Mouse (Mus musculus) heart, adult 2 months (tissue): ENCODE data around the gene Lrrk2. TPM values are rescaled to one million over a fixed set of nuclear protein-coding genes. Genes with fewer than 3 reads are reported as not detected.

Experiments
- DNase-seq, 2 experiments: peaks; one replicate each; pipeline ENCODE4 v3.0.0; 2021
- H3K27ac ChIP-seq: fragments of 200-600 bp; 2 replicates; pipeline ENCODE4 v1.8.1; 2022
- H3K27me3 ChIP-seq: fragments of 200-500 bp; 2 replicates; pipeline ENCODE4 v1.6.1; 2012; ENCODE audit warnings: mild to moderate bottlenecking, low read length, inconsistent platforms, mixed read lengths; ENCODE audit not compliant: control insufficient read depth, insufficient read depth
- H3K36me3 ChIP-seq: fragments of 200-500 bp; 2 replicates; pipeline ENCODE4 v1.6.1; 2012; ENCODE audit warnings: low read length, inconsistent platforms; ENCODE audit not compliant: control insufficient read depth, insufficient read depth
- H3K4me1 ChIP-seq: fragments of 200-500 bp; 2 replicates; pipeline ENCODE4 v1.6.1; 2011; ENCODE audit warnings: low read length; ENCODE audit not compliant: control insufficient read depth, insufficient read depth
- H3K4me3 ChIP-seq: fragments of 200-600 bp; 2 replicates; pipeline ENCODE4 v1.8.1; 2022
- H3K79me2 ChIP-seq: fragments of 200-500 bp; replicated peaks from 2 replicates; pipeline ENCODE4 v1.6.1; 2012; ENCODE audit warnings: mild to moderate bottlenecking, inconsistent platforms, low read length, moderate library complexity, mixed read lengths; ENCODE audit not compliant: control insufficient read depth, insufficient read depth
- H3K9ac ChIP-seq: fragments of 200-500 bp; 2 replicates; pipeline ENCODE4 v1.6.1; 2012; ENCODE audit warnings: low read depth, mild to moderate bottlenecking, control low read depth, inconsistent platforms, low read length, mixed read lengths
- CTCF ChIP-seq: fragments of 200-600 bp; IDR thresholded peaks from 2 replicates; pipeline ENCODE4 v1.8.1; 2022; ENCODE audit warnings: antibody characterized with exemption, mild to moderate bottlenecking, moderate library complexity
- EP300 ChIP-seq: fragments of 200-500 bp; IDR thresholded peaks from 2 replicates; pipeline ENCODE4 v1.6.1; 2011; ENCODE audit warnings: low read depth, low read length, control low read depth; ENCODE audit not compliant: insufficient read depth
- POLR2A ChIP-seq: fragments of 200-500 bp; IDR thresholded peaks from 2 replicates; pipeline ENCODE4 v1.6.1; 2011; ENCODE audit warnings: mild to moderate bottlenecking, low read depth, low read length, control low read depth; ENCODE audit not compliant: insufficient read depth
- WGBS: fragments of 180-500 bp; shearing (Covaris S2); methylation state at CpG from one replicate; pipeline ENCODE4 v1.1.7; 2018; 5-methylcytosine and 5-hydroxymethylcytosine counted together
- intact Hi-C: fragments of 180-260 bp; cut with DNase I; formaldehyde crosslinking; loops from one replicate; pipeline ENCODE4 v1.15.1; 2025
- polyA plus RNA-seq: library from polyadenylated mRNA; depleted of rRNA; stranded (reverse); fragments of >200 nt; gene quantifications from 2 replicates; pipeline ENCODE4 v1.2.3, GENCODE M21; 2012
- total RNA-seq, 2 experiments: library from RNA; stranded (reverse); gene quantifications; 2 replicates each; pipeline ENCODE4 v1.2.3; 2021

Gene Lrrk2
- total and polyA plus RNA-seq, 3 experiments, result 3.0 to 12.2 (median 10.6) TPM

DNA sequence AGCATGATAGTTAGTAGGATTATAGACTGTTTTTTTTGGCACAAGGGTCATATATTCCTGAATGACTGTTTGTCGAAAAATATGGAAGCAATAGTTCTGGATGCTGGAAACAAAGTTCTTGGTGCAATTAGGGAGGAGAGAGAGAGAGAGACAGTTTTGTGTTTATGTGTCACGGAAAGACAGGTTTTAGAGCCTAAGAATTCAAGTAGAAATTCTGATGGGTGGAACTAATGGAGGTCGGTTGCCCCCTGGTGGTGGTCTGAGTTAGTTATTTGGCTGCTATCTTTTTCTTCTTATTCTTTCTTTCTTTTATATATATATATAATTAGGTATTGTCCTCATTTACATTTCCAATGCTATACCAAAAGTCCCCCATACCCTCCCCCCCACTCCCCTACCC is 81.6 kb downstream of the Lrrk2 start:
- no peak overlapping the region for H3K4me3 ChIP-seq
- H3K79me2 ChIP-seq, result no peaks in the 10 kb centered on the region
- no peak overlapping the region for H3K27ac ChIP-seq
- H3K27me3 ChIP-seq, result no peaks in the 10 kb centered on the region
- TF ChIP-seq EP300 (no peak), CTCF (peak; percentile 74)
- H3K9ac ChIP-seq, result no peak overlapping the region
- H3K36me3 ChIP-seq, result peaks cover 2% of the 10 kb centered on the region
- no peaks in the 10 kb centered on the region for H3K4me1 ChIP-seq
- DNase-seq, result peak; percentile 8 to 52
- 19% methylated on average over 3 of the region's 3 CpGs for WGBS
- intact Hi-C loops, result loop anchor here (1.0 to 10.0 kb wide), 3 partner anchors 145 to 452 kb away; no protein-coding TSS in a partner anchor

DNA sequence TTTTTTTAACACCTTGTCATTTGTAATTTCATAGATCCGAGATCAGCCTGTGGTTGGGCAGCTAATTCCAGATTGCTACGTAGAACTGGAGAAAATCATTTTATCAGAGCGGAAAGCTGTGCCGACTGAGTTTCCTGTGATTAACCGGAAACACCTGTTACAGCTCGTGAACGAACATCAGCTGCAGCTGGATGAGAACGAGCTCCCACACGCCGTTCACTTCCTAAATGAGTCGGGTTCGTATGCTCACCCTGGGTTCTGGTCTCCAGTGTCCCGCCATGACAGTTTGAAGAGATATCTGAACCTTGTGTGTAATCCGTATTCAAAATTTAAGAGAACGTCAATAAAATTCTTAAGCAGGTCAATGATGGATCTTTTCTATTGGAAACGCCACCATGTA is 82.8 kb downstream of the Lrrk2 start:
- Histone ChIP-seq H3K36me3 (peaks cover 2% of the 10 kb centered on the region), H3K79me2 (no peaks in the 10 kb centered on the region), H3K4me1 (no peaks in the 10 kb centered on the region), H3K27ac (no peak overlapping the region), H3K4me3 (no peak overlapping the region), H3K9ac (no peak overlapping the region), H3K27me3 (no peaks in the 10 kb centered on the region)
- WGBS, result 68% methylated on average over 16 of the region's 16 CpGs
- intact Hi-C loops, result loop anchor here (10.0 kb wide), 1 partner anchor 281 kb away; no protein-coding TSS in a partner anchor
- TF ChIP-seq EP300, result no peak
- TF ChIP-seq CTCF, result no peak
- TF ChIP-seq POLR2A, result no peak
- no peak for DNase-seq

DNA sequence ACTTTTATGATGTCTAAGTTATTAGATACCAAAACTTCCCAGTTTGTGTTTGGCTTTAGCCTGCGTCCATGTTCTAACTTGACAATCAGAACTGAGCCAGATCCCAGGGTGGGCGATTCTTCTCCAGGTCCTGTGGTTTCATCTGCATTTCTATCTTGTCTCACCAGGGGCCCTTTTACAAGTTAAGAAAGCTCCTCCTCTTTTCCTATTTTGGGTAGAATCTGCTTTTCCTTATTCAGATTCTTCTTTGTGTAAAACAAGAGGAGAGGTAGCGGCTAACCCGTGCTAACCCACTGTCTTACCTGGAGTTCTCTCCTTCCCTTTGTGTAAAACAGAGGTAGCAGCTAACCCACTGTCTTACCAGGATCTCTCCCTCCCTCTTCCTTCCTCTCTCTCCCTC is 99.1 kb downstream of the Lrrk2 start:
- no peak overlapping the region for H3K4me3 ChIP-seq
- no peaks in the 10 kb centered on the region for H3K4me1 ChIP-seq
- TF ChIP-seq CTCF, result no peak
- TF ChIP-seq POLR2A, result no peak
- no peak for TF ChIP-seq EP300
- H3K36me3 ChIP-seq, result no peaks in the 10 kb centered on the region; the same call in 1 of the 2 replicates
- no peaks in the 10 kb centered on the region for H3K79me2 ChIP-seq
- WGBS, result 78% methylated on average over 4 of the region's 4 CpGs
- no peak overlapping the region for H3K27ac ChIP-seq
- DNase-seq, result no peak
- H3K9ac ChIP-seq, result no peak overlapping the region
- intact Hi-C loops, result no loop called here
- H3K27me3 ChIP-seq, result no peaks in the 10 kb centered on the region

DNA sequence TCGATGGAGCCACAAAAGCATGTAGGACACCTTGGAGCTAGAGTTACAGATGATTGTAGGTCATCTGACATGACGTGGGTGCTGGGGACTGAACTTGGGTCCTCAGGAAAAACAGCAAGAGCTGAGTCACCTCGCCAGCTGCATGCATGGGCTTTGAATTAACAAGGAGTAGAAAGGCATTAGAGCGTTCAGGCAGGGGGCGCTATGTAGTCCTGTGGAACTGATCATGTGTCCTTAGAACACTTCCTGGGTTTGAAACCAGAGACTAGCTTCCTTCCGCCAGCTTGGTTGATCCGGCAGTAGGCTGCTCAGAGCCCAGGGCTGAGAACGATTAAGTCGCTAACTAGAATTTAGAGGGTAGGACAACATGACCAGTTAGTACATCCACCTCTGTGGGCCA is 106.2 kb downstream of the Lrrk2 start:
- no peak for TF ChIP-seq POLR2A
- TF ChIP-seq CTCF, result no peak
- TF ChIP-seq EP300, result no peak

DNA sequence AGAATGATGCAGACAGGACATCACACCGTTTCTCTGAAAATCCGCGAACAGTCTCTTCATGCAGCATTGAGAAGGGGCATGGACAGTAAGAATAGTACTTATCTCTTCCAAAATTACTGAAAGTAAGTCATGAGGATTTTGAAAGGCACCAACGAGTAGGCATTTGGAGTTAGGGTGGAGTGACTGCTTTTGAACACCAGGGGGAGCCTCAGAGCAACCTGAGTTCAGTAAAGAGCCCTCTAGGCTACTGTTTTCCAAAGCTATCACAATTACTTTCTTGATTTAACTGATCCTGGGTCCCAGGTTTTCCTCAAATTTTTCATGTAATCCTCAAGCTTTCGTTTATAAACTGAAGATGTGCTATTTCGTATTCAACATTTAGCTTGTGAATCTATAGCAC is 108.2 kb downstream of the Lrrk2 start:
- Histone ChIP-seq H3K9ac (no peak overlapping the region), H3K79me2 (no peaks in the 10 kb centered on the region), H3K27ac (no peak overlapping the region), H3K27me3 (no peaks in the 10 kb centered on the region), H3K4me1 (no peaks in the 10 kb centered on the region), H3K36me3 (no peaks in the 10 kb centered on the region), H3K4me3 (no peak overlapping the region)
- no peak for DNase-seq
- WGBS, result 32% methylated on average over 6 of the region's 6 CpGs
- TF ChIP-seq EP300 (no peak), POLR2A (no peak), CTCF (peak; percentile 97)
- intact Hi-C loops, result loop anchor here (5.0 kb wide), 1 partner anchor 451 kb away; no protein-coding TSS in a partner anchor

More for the DNA sequence above, 106.2 kb downstream of the Lrrk2 start:
- intact Hi-C loops, result no loop called here
- no peak for DNase-seq
- no peak overlapping the region for H3K27ac ChIP-seq
- H3K79me2 ChIP-seq, result no peaks in the 10 kb centered on the region
- no peak overlapping the region for H3K4me3 ChIP-seq
- no peaks in the 10 kb centered on the region for H3K4me1 ChIP-seq
- H3K9ac ChIP-seq, result no peak overlapping the region
- H3K27me3 ChIP-seq, result no peaks in the 10 kb centered on the region
- WGBS, result 90% methylated on average over 9 of the region's 9 CpGs
- no peaks in the 10 kb centered on the region for H3K36me3 ChIP-seq

DNA sequence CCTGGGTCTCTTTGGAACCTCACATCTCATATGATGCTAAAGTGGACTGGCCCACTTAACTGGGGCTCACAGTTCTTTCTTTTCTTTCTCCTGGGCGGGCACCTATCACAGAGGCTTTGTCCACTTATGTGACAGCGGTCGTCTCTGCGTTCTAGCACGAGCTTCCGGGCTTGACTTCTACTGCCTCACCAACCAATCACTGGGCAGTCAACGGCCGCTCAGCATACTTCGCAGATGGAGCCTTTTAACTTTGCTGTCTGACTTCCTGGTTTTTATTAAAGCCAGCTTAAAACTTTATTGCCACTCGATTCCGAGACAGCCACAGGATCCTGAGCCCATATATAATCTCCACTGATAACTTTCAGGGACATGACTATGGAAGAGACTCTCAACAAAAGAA is 115.4 kb downstream of the Lrrk2 start:
- Histone ChIP-seq H3K27me3 (no peaks in the 10 kb centered on the region), H3K27ac (no peak overlapping the region), H3K9ac (no peak overlapping the region), H3K4me3 (no peak overlapping the region), H3K79me2 (no peaks in the 10 kb centered on the region), H3K4me1 (no peaks in the 10 kb centered on the region), H3K36me3 (peaks cover 2% of the 10 kb centered on the region)
- TF ChIP-seq POLR2A, result no peak
- 93% methylated on average over 11 of the region's 11 CpGs for WGBS
- DNase-seq, result no peak
- intact Hi-C loops, result no loop called here
